Mouse (Mus musculus) lung, embryonic 14.5 days (tissue): ENCODE results near the gene Eif4b. TPM values are rescaled to one million over a fixed set of nuclear protein-coding genes. Genes with fewer than 3 reads are reported as not detected.

Experiments used
- ATAC-seq: fragments of 200-750 bp; cut with Nextera tagmentation; 2 replicates; pipeline ENCODE4 v1.8.0; 2017; ENCODE audit warnings: mild to moderate bottlenecking, moderate TSS enrichment, moderate library complexity; ENCODE audit not compliant: insufficient read depth
- DNase-seq: peaks from one replicate; pipeline ENCODE4 v3.0.0-alpha.2; 2015
- H3K27ac ChIP-seq: fragments of 300-500 bp; sonication (generic); 2 replicates; pipeline ENCODE4 v1.5.1; 2014; ENCODE audit warnings: low read depth, mild to moderate bottlenecking, moderate library complexity
- H3K27me3 ChIP-seq: fragments of 300-500 bp; sonication (generic); 2 replicates; pipeline ENCODE4 v1.6.1; 2014; ENCODE audit warnings: low read length, control low read depth; ENCODE audit not compliant: insufficient read depth
- H3K36me3 ChIP-seq: fragments of 300-500 bp; sonication (generic); 2 replicates; pipeline ENCODE4 v1.6.1; 2014; ENCODE audit warnings: control low read depth; ENCODE audit not compliant: insufficient read depth
- H3K4me1 ChIP-seq: fragments of 300-500 bp; sonication (generic); 2 replicates; pipeline ENCODE4 v1.6.1; 2014; ENCODE audit warnings: antibody characterized with exemption, control low read depth; ENCODE audit not compliant: insufficient read depth
- H3K4me2 ChIP-seq: fragments of 300-500 bp; sonication (generic); 2 replicates; pipeline ENCODE4 v1.6.1; 2014; ENCODE audit warnings: mild to moderate bottlenecking
- H3K4me3 ChIP-seq: fragments of 300-500 bp; sonication (generic); 2 replicates; pipeline ENCODE4 v1.5.1; 2014; ENCODE audit warnings: low read depth, low read length
- H3K9ac ChIP-seq: fragments of 300-500 bp; sonication (generic); 2 replicates; pipeline ENCODE4 v1.6.1; 2014
- H3K9me3 ChIP-seq: fragments of 300-500 bp; sonication (generic); 2 replicates; pipeline ENCODE4 v1.6.1; 2016; ENCODE audit warnings: low read depth, low read length, control low read depth
- CTCF ChIP-seq: IDR thresholded peaks from 2 replicates; pipeline ENCODE4 v1.5.1; 2016; ENCODE audit warnings: antibody characterized with exemption, low read depth
- WGBS: fragments of 180-500 bp; shearing (Covaris S2); extraction: QIAGEN DNeasy Blood & Tissue Kit; methylation state at CpG from one replicate; pipeline ENCODE4 v1.1.7; 2014; 5-methylcytosine and 5-hydroxymethylcytosine counted together
- polyA plus RNA-seq: library from polyadenylated mRNA; unstranded; fragments of >200 nt; fragmentation: Nextera tagmentation; extraction: Ambion mirVana; gene quantifications from 2 replicates; pipeline ENCODE4 v1.2.1, GENCODE M21; 2014

Eif4b gene
- polyA plus RNA-seq, 1 experiment from 2014 or later: 137 TPM

DNA sequence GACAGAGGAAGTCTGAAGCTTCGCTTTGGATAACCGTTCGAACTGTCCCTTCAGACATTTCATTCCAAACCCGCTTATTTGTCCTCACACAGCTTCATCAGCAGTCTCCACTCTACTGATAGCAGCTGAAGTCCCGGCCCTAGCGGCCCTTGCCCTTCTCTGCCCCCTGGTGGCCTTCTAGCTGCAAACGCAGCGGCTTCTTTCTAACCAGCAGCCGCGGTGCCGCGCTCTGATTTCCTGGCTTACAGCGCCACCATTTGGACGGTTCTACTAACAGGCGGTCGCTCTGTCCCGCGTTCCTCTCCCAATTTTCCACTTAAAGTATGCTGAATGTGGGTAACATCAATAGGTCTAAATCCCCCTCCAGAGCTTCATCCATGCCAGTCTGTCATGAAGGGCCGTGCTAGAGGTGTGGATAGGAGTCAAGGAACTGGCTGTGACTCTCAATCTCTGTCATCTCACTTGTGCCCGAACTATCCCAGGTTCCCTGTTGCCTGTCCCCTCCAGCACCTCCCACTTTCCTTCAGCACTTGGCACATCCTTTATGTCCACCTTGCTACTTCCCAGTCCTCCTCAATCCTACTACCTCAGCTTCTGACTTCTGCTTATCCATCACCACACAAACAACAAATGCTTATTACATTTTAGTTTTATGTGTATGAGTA is 7.8 kb upstream of the Eif4b start:
- 0 out of 2 replicates have a peak, but pooled peaks cover 4% of the 10 kb centered on the region for H3K4me1 ChIP-seq
- no peaks in the 10 kb centered on the region for H3K27me3 ChIP-seq
- 2% methylated on average over 20 of the region's 20 CpGs for WGBS
- no peak overlapping the region for H3K4me2 ChIP-seq
- no peak overlapping the region for H3K27ac ChIP-seq
- H3K9me3 ChIP-seq: no peaks in the 10 kb centered on the region
- H3K4me3 ChIP-seq: no peak overlapping the region
- peak; percentile 99 for DNase-seq
- TF ChIP-seq CTCF: peak; percentile 99
- no peaks in the 10 kb centered on the region for H3K36me3 ChIP-seq
- ATAC-seq: peak; percentile 75
- no peak overlapping the region for H3K9ac ChIP-seq

DNA sequence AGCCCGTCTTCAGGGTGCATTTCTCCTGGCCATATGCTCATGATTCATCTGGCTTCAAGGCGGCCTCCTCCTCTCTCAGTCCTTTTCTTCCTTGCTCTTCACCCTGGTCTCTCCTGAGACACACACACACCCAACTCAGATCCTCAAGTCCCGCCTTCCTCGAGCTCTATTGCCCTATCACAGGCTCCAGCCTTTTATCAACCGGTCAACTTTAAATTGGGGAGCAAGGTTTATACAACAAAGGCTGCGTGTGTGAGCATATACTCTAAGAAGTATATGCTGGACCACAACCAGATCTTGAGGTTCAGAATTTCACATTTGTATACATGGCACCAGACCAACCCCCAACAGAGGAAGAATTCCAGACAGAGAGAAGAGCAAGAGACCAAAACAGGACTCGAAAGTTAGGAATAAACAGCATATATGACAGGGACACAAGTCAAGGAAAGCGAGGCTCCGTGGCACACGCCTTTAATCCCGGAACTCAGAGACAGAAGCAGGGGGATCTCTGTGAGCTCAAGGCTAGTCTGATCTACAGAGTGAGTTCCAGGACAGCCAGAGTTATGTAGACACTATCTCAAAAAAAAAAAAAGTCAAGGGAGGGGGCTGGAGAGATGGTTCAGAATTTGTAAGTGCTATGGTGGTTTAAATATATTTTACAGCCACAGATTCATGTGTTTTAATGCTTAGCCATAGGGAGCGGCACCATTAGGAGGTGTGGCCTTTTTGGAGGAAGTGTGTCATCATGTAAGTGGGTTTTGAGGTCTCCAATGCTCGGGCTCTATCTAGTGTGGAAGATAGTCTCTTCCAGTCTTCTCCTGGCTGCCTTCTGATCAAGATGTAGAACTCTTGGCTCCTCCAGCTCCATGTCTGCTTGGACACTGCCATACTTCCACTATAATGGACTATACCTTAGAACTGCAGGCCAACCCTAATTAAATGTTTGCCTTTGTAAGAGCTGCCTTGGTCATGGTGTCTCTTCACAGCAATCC is 2.8 kb upstream of the Eif4b start:
- no peak for TF ChIP-seq CTCF
- ATAC-seq: no peak
- H3K9me3 ChIP-seq: no peaks in the 10 kb centered on the region

GRCm38 (mm10) chr15:102072963-102073558 is 512 bp upstream of the Eif4b start:
- TF ChIP-seq CTCF: no peak
- H3K27me3 ChIP-seq: no peaks in the 10 kb centered on the region

More for the DNA sequence above, 2.8 kb upstream of the Eif4b start:
- no peak overlapping the region for H3K9ac ChIP-seq
- no peaks in the 10 kb centered on the region for H3K27me3 ChIP-seq
- no peak overlapping the region for H3K4me2 ChIP-seq
- DNase-seq: no peak
- 68% methylated on average over 13 of the region's 13 CpGs for WGBS
- no peak overlapping the region for H3K27ac ChIP-seq
- H3K4me3 ChIP-seq: no peak overlapping the region
- peaks cover 6% of the 10 kb centered on the region; the same call in 1 of the 2 replicates for H3K4me1 ChIP-seq
- H3K36me3 ChIP-seq: no peaks in the 10 kb centered on the region

DNA sequence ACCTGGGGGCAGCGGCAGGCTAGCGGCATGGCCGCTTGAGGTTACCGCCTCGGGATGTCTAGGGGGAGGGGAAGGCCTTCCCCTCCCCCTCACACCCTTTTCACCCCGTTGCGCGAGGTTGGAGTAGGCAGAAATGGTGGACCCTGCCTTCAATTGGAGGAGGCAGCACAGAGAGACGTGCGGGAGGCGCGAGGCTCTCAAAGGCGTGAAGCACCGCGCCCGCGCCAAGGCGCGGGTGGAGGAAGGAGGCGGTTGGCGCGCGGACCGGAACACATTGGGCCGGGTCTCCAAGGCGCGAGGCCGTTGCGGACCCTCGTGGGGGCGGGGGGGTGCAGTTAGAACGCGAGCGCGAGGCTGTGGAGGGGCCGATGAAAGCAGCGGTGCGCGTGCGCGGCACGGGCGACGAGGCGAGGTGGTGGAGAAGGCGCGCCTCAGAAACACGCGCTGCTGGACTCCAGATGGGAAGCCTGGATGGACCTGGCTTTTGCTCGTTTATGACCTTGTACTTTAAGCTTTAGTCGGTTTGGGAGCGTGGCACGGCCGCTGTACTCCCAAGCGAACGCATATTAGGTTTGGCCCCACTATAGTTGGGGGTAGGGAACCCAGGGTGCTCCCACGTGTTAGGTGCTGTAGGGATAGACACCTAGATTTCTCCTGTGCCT is 628 bp downstream of the Eif4b start:
- WGBS: under 1% methylated on average over 57 of the region's 57 CpGs
- TF ChIP-seq CTCF: no peak
- H3K4me2 ChIP-seq: peak overlapping the region; percentile 89
- no peaks in the 10 kb centered on the region for H3K9me3 ChIP-seq
- H3K27ac ChIP-seq: peak overlapping the region; percentile 89
- ATAC-seq (peak; percentile 50), DNase-seq (peak; percentile 74)
- no peaks in the 10 kb centered on the region for H3K27me3 ChIP-seq
- 0 out of 2 replicates have a peak, but pooled peaks cover 3% of the 10 kb centered on the region for H3K36me3 ChIP-seq
- peak overlapping the region; percentile 97 for H3K9ac ChIP-seq
- H3K4me3 ChIP-seq: peak overlapping the region; percentile 72
- H3K4me1 ChIP-seq: peaks cover 8% of the 10 kb centered on the region; the same call in 1 of the 2 replicates

More at GRCm38 (mm10) chr15:102072963-102073558, 512 bp upstream of the Eif4b start:
- peak overlapping the region; percentile 72 for H3K4me3 ChIP-seq
- H3K9me3 ChIP-seq: no peaks in the 10 kb centered on the region
- H3K27ac ChIP-seq: no peak overlapping the region
- ATAC-seq: peak; percentile 26; the same call in 1 of the 2 replicates
- peak overlapping the region; percentile 27; the same call in 1 of the 2 replicates for H3K9ac ChIP-seq
- no peaks in the 10 kb centered on the region for H3K36me3 ChIP-seq
- H3K4me1 ChIP-seq: peaks cover 8% of the 10 kb centered on the region; the same call in 1 of the 2 replicates
- no peak for DNase-seq
- H3K4me2 ChIP-seq: peak overlapping the region; percentile 61
- WGBS: 12% methylated on average over 6 of the region's 6 CpGs

- Histone ChIP-seq H3K4me1 (peaks cover 8% of the 10 kb centered on the region; the same call in 1 of the 2 replicates), H3K9ac (peak overlapping the region; percentile 97), H3K9me3 (no peaks in the 10 kb centered on the region), H3K36me3 (0 out of 2 replicates have a peak, but pooled peaks cover 10% of the 10 kb centered on the region), H3K27ac (peak overlapping the region; percentile 89; the same call in 1 of the 2 replicates), H3K4me2 (peak overlapping the region; percentile 89), H3K27me3 (no peaks in the 10 kb centered on the region), H3K4me3 (peak overlapping the region; percentile 72)
- TF ChIP-seq CTCF: no peak
- no peak for ATAC-seq
- WGBS: 5% methylated on average over 11 of the region's 11 CpGs
- no peak for DNase-seq
Observed at GRCm38 (mm10) chr15:102074876-102075585, 1.5 kb downstream of the Eif4b start.
